Mouse (Mus musculus): ENCODE measurements around the gene Osbpl9. TPM values are rescaled to one million over a fixed set of nuclear protein-coding genes. Genes with fewer than 3 reads are reported as not detected.

The Osbpl9 gene
- polyA plus RNA-seq, 2 experiments = 17.7 to 25.4 TPM

DNA sequence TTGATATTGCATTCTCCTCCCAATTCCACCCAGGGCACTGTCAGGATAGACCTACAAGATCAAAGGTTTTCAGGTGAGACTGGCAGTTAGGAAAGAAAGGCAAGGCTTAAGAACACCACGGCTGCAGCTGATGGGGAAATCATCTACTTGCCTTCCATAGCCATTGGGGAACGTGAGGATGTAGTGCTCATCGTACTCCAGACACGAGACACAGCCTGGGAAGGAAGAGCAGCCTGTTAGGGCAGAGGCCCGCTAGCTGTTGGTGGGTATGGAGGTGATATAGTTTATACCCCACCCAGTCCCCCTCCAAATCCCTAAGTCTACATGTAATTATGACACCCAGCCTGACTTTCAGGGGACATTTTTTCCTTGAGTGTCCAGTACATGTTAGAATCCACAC is 136.4 kb downstream of the Osbpl9 start:
- no peak for ATAC-seq (ENCODE audit: insufficient read depth)
- Histone ChIP-seq H3K4me2 (ENCODE audit: low read depth) (no peak overlapping the region), H3K9ac (replicated peaks) (no peak overlapping the region), H3K4me1 (replicated peaks; ENCODE audit: control insufficient read depth in 2 of 2, insufficient read depth in 2 of 2, low read length in 1 of 2) (no peaks in the 10 kb centered on the region), H3K27me3 (ENCODE audit: control insufficient read depth, insufficient read depth, low read length) (no peaks in the 10 kb centered on the region), H3K36me3 (replicated peaks; ENCODE audit: control insufficient read depth, insufficient read depth, low read depth) (peaks cover 23% of the 10 kb centered on the region), H3K9me3 (ENCODE audit: control insufficient read depth, low read length) (no peaks in the 10 kb centered on the region), H3K4me3 (ENCODE audit: insufficient read depth in 1 of 2, low read depth in 2 of 2, low read length in 2 of 2) (no peak overlapping the region), H3K27ac (no peak overlapping the region)
- WGBS (ENCODE audit: insufficient replicate concordance) = 89% methylated on average over 5 of the region's 5 CpGs
- no peak for DNase-seq (ENCODE audit: low read depth in 3 of 3, low spot score in 3 of 3)
- TF ChIP-seq CTCF (IDR thresholded peaks at IDR 0.05; ENCODE audit: low read depth) (no peak), EP300 (IDR thresholded peaks at IDR 0.05; ENCODE audit: low read depth) (no peak)

- H3K27me3 ChIP-seq (ENCODE audit: control insufficient read depth, insufficient read depth, low read length) = no peaks in the 10 kb centered on the region
- H3K4me3 ChIP-seq (ENCODE audit: insufficient read depth in 1 of 2, low read depth in 2 of 2, low read length in 2 of 2) = no peak overlapping the region
- WGBS (ENCODE audit: insufficient replicate concordance) = 84% methylated on average over 6 of the region's 6 CpGs
- H3K4me1 ChIP-seq (replicated peaks; ENCODE audit: control insufficient read depth in 2 of 2, insufficient read depth in 2 of 2, low read length in 1 of 2) = no peaks in the 10 kb centered on the region
- no peak overlapping the region for H3K27ac ChIP-seq
- TF ChIP-seq EP300 (IDR thresholded peaks at IDR 0.05; ENCODE audit: low read depth) = no peak
- TF ChIP-seq CTCF (IDR thresholded peaks at IDR 0.05; ENCODE audit: low read depth) = no peak
- no peak for DNase-seq (ENCODE audit: low read depth in 3 of 3, low spot score in 3 of 3)
- no peak overlapping the region for H3K9ac ChIP-seq (replicated peaks)
- H3K9me3 ChIP-seq (ENCODE audit: control insufficient read depth, low read length) = no peaks in the 10 kb centered on the region
- H3K4me2 ChIP-seq (ENCODE audit: low read depth) = no peak overlapping the region
- peaks cover 29% of the 10 kb centered on the region for H3K36me3 ChIP-seq (replicated peaks; ENCODE audit: control insufficient read depth, insufficient read depth, low read depth)
- ATAC-seq (ENCODE audit: insufficient read depth) = no peak
These were observed 137.1 kb downstream of the Osbpl9 start for GRCm38 (mm10) chr4:109064941-109065340.

DNA sequence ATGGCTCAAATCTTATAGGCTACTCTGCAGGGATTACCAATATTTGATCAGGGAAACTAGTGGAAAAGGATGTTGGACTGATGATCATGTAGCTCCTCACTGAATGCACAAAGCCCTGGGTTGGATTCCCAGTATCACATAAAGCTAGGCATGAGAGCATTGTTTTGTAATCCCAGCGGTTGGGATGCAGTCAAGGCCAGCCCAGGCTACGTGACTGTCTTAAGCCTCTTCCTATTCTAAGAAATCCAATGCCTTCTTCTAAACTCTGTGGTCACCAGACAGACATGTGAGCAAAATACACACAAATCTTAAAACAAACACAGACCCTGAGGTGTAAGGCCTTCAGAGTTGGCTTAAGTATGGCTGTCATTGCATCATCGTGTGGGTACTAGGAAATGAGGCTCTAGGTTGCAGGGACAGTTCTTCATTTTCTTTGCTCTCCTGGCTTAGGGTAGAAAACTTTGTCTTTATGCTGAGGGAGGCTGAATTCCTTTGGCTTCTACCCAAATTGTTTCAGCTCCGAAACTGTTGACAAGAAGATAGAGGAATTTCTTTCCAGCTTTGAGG is 142.7 kb downstream of the Osbpl9 start:
- WGBS (ENCODE audit: insufficient replicate concordance) = 81% methylated on average over 4 of the region's 4 CpGs

DNA sequence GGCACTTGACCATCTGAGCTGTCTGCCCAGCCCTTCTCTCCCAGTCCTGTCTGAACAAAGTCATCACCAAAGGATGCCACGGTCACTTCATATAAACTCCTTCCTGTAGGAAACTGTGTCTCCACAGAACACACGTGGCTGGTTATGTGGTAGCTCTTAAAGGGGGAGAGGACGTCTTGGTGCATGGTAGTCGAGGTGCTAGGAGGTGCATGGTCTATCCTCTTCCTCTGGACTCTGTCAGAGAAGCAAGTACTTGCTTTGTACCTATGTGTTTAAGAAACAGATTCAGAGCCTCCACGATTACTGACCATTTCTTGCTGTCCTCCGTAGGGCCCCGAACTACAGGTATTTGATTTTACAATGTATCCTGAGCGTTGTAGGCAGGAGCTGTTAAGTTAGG is 144.4 kb downstream of the Osbpl9 start:
- ATAC-seq (ENCODE audit: insufficient read depth) = no peak
- H3K36me3 ChIP-seq (replicated peaks; ENCODE audit: control insufficient read depth, insufficient read depth, low read depth) = peaks cover 60% of the 10 kb centered on the region
- no peak overlapping the region for H3K4me3 ChIP-seq (ENCODE audit: insufficient read depth in 1 of 2, low read depth in 2 of 2, low read length in 2 of 2)
- H3K27ac ChIP-seq = no peak overlapping the region
- no peaks in the 10 kb centered on the region for H3K9me3 ChIP-seq (ENCODE audit: control insufficient read depth, low read length)
- H3K27me3 ChIP-seq (ENCODE audit: control insufficient read depth, insufficient read depth, low read length) = no peaks in the 10 kb centered on the region
- 81% methylated on average over 8 of the region's 8 CpGs for WGBS (ENCODE audit: insufficient replicate concordance)
- no peak for DNase-seq (ENCODE audit: low read depth in 3 of 3, low spot score in 3 of 3)
- TF ChIP-seq EP300 (IDR thresholded peaks at IDR 0.05; ENCODE audit: low read depth) (no peak), CTCF (IDR thresholded peaks at IDR 0.05; ENCODE audit: low read depth) (no peak)
- no peak overlapping the region for H3K9ac ChIP-seq (replicated peaks)
- H3K4me1 ChIP-seq (replicated peaks; ENCODE audit: control insufficient read depth in 2 of 2, insufficient read depth in 2 of 2, low read length in 1 of 2) = no peaks in the 10 kb centered on the region
- H3K4me2 ChIP-seq (ENCODE audit: low read depth) = no peak overlapping the region

More for the DNA sequence above, 142.7 kb downstream of the Osbpl9 start:
- H3K4me1 ChIP-seq (replicated peaks; ENCODE audit: control insufficient read depth in 2 of 2, insufficient read depth in 2 of 2, low read length in 1 of 2) = no peaks in the 10 kb centered on the region
- ATAC-seq (ENCODE audit: insufficient read depth) (no peak), DNase-seq (ENCODE audit: low read depth in 3 of 3, low spot score in 3 of 3) (no peak)
- no peak for TF ChIP-seq CTCF (IDR thresholded peaks at IDR 0.05; ENCODE audit: low read depth)
- no peak for TF ChIP-seq EP300 (IDR thresholded peaks at IDR 0.05; ENCODE audit: low read depth)
- H3K36me3 ChIP-seq (replicated peaks; ENCODE audit: control insufficient read depth, insufficient read depth, low read depth) = peaks cover 55% of the 10 kb centered on the region
- H3K9ac ChIP-seq (replicated peaks) = no peak overlapping the region
- no peak overlapping the region for H3K4me2 ChIP-seq (ENCODE audit: low read depth)
- no peaks in the 10 kb centered on the region for H3K9me3 ChIP-seq (ENCODE audit: control insufficient read depth, low read length)
- H3K27ac ChIP-seq = no peak overlapping the region
- no peaks in the 10 kb centered on the region for H3K27me3 ChIP-seq (ENCODE audit: control insufficient read depth, insufficient read depth, low read length)
- H3K4me3 ChIP-seq (ENCODE audit: insufficient read depth in 1 of 2, low read depth in 2 of 2, low read length in 2 of 2) = no peak overlapping the region

DNA sequence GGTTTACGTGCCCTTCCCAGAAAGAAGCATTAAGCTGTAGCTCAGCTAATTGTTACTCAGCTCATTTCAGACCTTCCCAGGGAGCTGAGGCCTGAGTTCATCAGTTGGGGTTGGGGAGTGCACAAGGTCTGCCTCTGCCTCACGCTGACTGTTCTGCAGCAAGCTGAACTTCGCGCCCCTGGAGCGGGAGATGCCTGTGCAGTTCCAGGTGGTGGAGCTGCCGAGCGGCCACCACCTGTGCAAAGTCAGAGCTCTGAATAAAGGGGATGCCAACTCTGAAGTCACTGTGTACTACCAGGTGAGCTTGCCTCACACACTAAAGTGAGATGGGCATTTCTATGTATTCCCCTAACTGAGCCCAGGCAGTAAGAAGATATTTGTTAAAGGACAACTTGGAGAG is 145.7 kb downstream of the Osbpl9 start:
- Histone ChIP-seq H3K27me3 (ENCODE audit: control insufficient read depth, insufficient read depth, low read length) (no peaks in the 10 kb centered on the region), H3K4me3 (ENCODE audit: insufficient read depth in 1 of 2, low read depth in 2 of 2, low read length in 2 of 2) (no peak overlapping the region), H3K4me2 (ENCODE audit: low read depth) (no peak overlapping the region), H3K9ac (replicated peaks) (no peak overlapping the region), H3K27ac (no peak overlapping the region), H3K9me3 (ENCODE audit: control insufficient read depth, low read length) (no peaks in the 10 kb centered on the region), H3K4me1 (replicated peaks; ENCODE audit: control insufficient read depth in 2 of 2, insufficient read depth in 2 of 2, low read length in 1 of 2) (0 out of 4 replicates have a peak, but pooled peaks cover 0 to 2% of the 10 kb centered on the region in 2 experiments), H3K36me3 (replicated peaks; ENCODE audit: control insufficient read depth, insufficient read depth, low read depth) (peaks cover 54% of the 10 kb centered on the region)
- ATAC-seq (ENCODE audit: insufficient read depth) (no peak), DNase-seq (ENCODE audit: low read depth in 3 of 3, low spot score in 3 of 3) (no peak)
- TF ChIP-seq EP300 (IDR thresholded peaks at IDR 0.05; ENCODE audit: low read depth) (no peak), CTCF (IDR thresholded peaks at IDR 0.05; ENCODE audit: low read depth) (no peak)
- 89% methylated on average over 7 of the region's 7 CpGs for WGBS (ENCODE audit: insufficient replicate concordance)
